Mouse (Mus musculus) cortical plate, adult 2 months (tissue): ENCODE measurements around the gene Ankrd44. TPM values are rescaled to one million over a fixed set of nuclear protein-coding genes. Genes with fewer than 3 reads are reported as not detected.

ENCODE experiments used
- H3K27ac ChIP-seq: fragments of 200-500 bp; 2 replicates; pipeline ENCODE4 v1.5.1; 2012; ENCODE audit warnings: low read length, control low read depth, inconsistent platforms; ENCODE audit not compliant: insufficient read depth
- H3K4me1 ChIP-seq: fragments of 200-500 bp; 2 replicates; pipeline ENCODE4 v1.6.1; 2011; ENCODE audit warnings: low read length; ENCODE audit not compliant: control insufficient read depth, insufficient read depth
- H3K4me3 ChIP-seq: fragments of 200-500 bp; 2 replicates; pipeline ENCODE4 v1.5.1; 2011; ENCODE audit warnings: mild to moderate bottlenecking, low read length, control low read depth; ENCODE audit not compliant: insufficient read depth
- CTCF ChIP-seq: fragments of 200-500 bp; IDR thresholded peaks from 2 replicates; pipeline ENCODE4 v1.5.1; 2011; ENCODE audit warnings: mild to moderate bottlenecking, control low read depth, low read length; ENCODE audit not compliant: insufficient read depth; ENCODE audit errors: extremely low read depth
- POLR2A ChIP-seq: fragments of 200-500 bp; IDR thresholded peaks from 2 replicates; pipeline ENCODE4 v1.6.1; 2011; ENCODE audit warnings: mild to moderate bottlenecking, low read length, control low read depth; ENCODE audit not compliant: insufficient read depth; ENCODE audit errors: extremely low read depth
- polyA plus RNA-seq: library from polyadenylated mRNA; depleted of rRNA; stranded (reverse); fragments of >200 nt; gene quantifications from 2 replicates; pipeline ENCODE4 v1.2.3, GENCODE M21; 2012

Ankrd44 gene
- polyA plus RNA-seq, 1 experiment, result 18.3 TPM

- Histone ChIP-seq H3K27ac (no peak overlapping the region), H3K4me1 (no peaks in the 10 kb centered on the region), H3K4me3 (no peak overlapping the region)
- no peak for TF ChIP-seq CTCF
- TF ChIP-seq POLR2A, result no peak
These were observed 118.4 kb downstream of the Ankrd44 start for GRCm38 (mm10) chr1:54807832-54808231.

GRCm38 (mm10) chr1:54806116-54806850 is 119.9 kb downstream of the Ankrd44 start:
- Histone ChIP-seq H3K4me1 (no peaks in the 10 kb centered on the region), H3K27ac (no peak overlapping the region), H3K4me3 (no peak overlapping the region)
- TF ChIP-seq CTCF (no peak), POLR2A (no peak)

- H3K27ac ChIP-seq, result no peak overlapping the region
- no peaks in the 10 kb centered on the region for H3K4me1 ChIP-seq
- TF ChIP-seq CTCF (no peak), POLR2A (no peak)
- H3K4me3 ChIP-seq, result no peak overlapping the region
These were observed 121.8 kb downstream of the Ankrd44 start for GRCm38 (mm10) chr1:54804406-54804805.

- no peak overlapping the region for H3K27ac ChIP-seq
- no peak overlapping the region for H3K4me3 ChIP-seq
- TF ChIP-seq POLR2A, result no peak
- H3K4me1 ChIP-seq, result no peaks in the 10 kb centered on the region
These were observed 123.5 kb downstream of the Ankrd44 start for GRCm38 (mm10) chr1:54802703-54803102.

GRCm38 (mm10) chr1:54801256-54801655 is 124.9 kb downstream of the Ankrd44 start:
- no peak for TF ChIP-seq POLR2A
- no peak for TF ChIP-seq CTCF
- no peaks in the 10 kb centered on the region for H3K4me1 ChIP-seq

GRCm38 (mm10) chr1:54799421-54799820 is 126.8 kb downstream of the Ankrd44 start:
- Histone ChIP-seq H3K4me1 (no peaks in the 10 kb centered on the region; the same call in 1 of the 2 replicates), H3K4me3 (no peak overlapping the region), H3K27ac (no peak overlapping the region)
- TF ChIP-seq POLR2A, result no peak
- TF ChIP-seq CTCF, result no peak

More at GRCm38 (mm10) chr1:54801256-54801655, 124.9 kb downstream of the Ankrd44 start:
- Histone ChIP-seq H3K27ac (no peak overlapping the region), H3K4me3 (no peak overlapping the region)

GRCm38 (mm10) chr1:54798415-54798814 is 127.8 kb downstream of the Ankrd44 start:
- Histone ChIP-seq H3K27ac (no peak overlapping the region), H3K4me3 (no peak overlapping the region), H3K4me1 (no peaks in the 10 kb centered on the region; the same call in 1 of the 2 replicates)
- no peak for TF ChIP-seq POLR2A
- no peak for TF ChIP-seq CTCF

GRCm38 (mm10) chr1:54794709-54795108 is 131.5 kb downstream of the Ankrd44 start:
- TF ChIP-seq POLR2A, result no peak
- no peak for TF ChIP-seq CTCF
- no peak overlapping the region for H3K27ac ChIP-seq
- H3K4me3 ChIP-seq, result no peak overlapping the region
- H3K4me1 ChIP-seq, result no peaks in the 10 kb centered on the region; the same call in 1 of the 2 replicates

GRCm38 (mm10) chr1:54791406-54791805 is 134.8 kb downstream of the Ankrd44 start:
- Histone ChIP-seq H3K27ac (no peak overlapping the region), H3K4me3 (no peak overlapping the region), H3K4me1 (no peaks in the 10 kb centered on the region; the same call in 1 of the 2 replicates)
- TF ChIP-seq CTCF (no peak), POLR2A (no peak)

- TF ChIP-seq CTCF (no peak), POLR2A (no peak)
- no peak overlapping the region for H3K27ac ChIP-seq
- H3K4me1 ChIP-seq, result no peaks in the 10 kb centered on the region
- H3K4me3 ChIP-seq, result no peak overlapping the region
These were observed 136.7 kb downstream of the Ankrd44 start for GRCm38 (mm10) chr1:54789327-54789960.
